Mouse (Mus musculus) lung, postnatal 0 days (tissue): ENCODE results near the gene Sntb2.
"Not testable (repeated sequence)": the region's sequence is repeated elsewhere in the genome, so short reads cannot be mapped to it uniquely, and the experiment has no call there.

Experiments
- CTCF ChIP-seq: IDR thresholded peaks from 2 replicates; pipeline ENCODE4 v1.5.1; 2016; ENCODE audit warnings: antibody characterized with exemption, mild to moderate bottlenecking
- EP300 ChIP-seq: IDR thresholded peaks from 2 replicates; pipeline ENCODE4 v1.6.1; 2016; ENCODE audit warnings: antibody characterized with exemption, mild to moderate bottlenecking, control low read depth

- not testable (repeated sequence) for TF ChIP-seq CTCF, EP300
Measured at GRCm38 (mm10) chr8:107033609-107034008, 98.1 kb downstream of the Sntb2 start.
